Mouse (Mus musculus) liver, embryonic 14.5 days (tissue): ENCODE results near the gene Slc38a5. TPM values are rescaled to one million over a fixed set of nuclear protein-coding genes. Genes with fewer than 3 reads are reported as not detected.

ENCODE experiments used
- ATAC-seq: fragments of 200-750 bp; cut with Nextera tagmentation; 2 replicates; pipeline ENCODE4 v1.8.0; 2017; ENCODE audit warnings: moderate number of reproducible peaks, mild to moderate bottlenecking, moderate library complexity; ENCODE audit not compliant: insufficient read depth
- DNase-seq, 3 experiments: peaks; one replicate each; pipeline ENCODE4 v3.0.0-alpha.2; 2012 to 2013; ENCODE audit warnings: low read depth in 3 of 3, low spot score in 3 of 3
- H3K27ac ChIP-seq: fragments of 300-500 bp; sonication (generic); 2 replicates; pipeline ENCODE4 v1.5.1; 2014; ENCODE audit warnings: moderate library complexity, mild to moderate bottlenecking, control low read depth, inconsistent platforms
- H3K27me3 ChIP-seq: fragments of 300-500 bp; sonication (generic); 2 replicates; pipeline ENCODE4 v1.6.1; 2014; ENCODE audit warnings: mild to moderate bottlenecking, low read length, moderate library complexity; ENCODE audit not compliant: control insufficient read depth, insufficient read depth
- H3K36me3 ChIP-seq: fragments of 300-500 bp; sonication (generic); replicated peaks from 2 replicates; pipeline ENCODE4 v1.6.1; 2014; ENCODE audit warnings: low read depth; ENCODE audit not compliant: control insufficient read depth, insufficient read depth
- H3K4me1 ChIP-seq, 2 experiments: fragments of 200-500 bp in 1 of 2; fragments of 300-500 bp in 1 of 2; sonication (generic) in 1 of 2; replicated peaks; 2 replicates each; pipeline ENCODE4 v1.6.1; 2012 to 2014; ENCODE audit warnings: antibody characterized with exemption in 1 of 2, inconsistent platforms in 1 of 2, low read length in 1 of 2; ENCODE audit not compliant: control insufficient read depth in 2 of 2, insufficient read depth in 2 of 2
- H3K4me2 ChIP-seq: fragments of 300-500 bp; sonication (generic); 2 replicates; pipeline ENCODE4 v1.6.1; 2014; ENCODE audit warnings: low read depth, mild to moderate bottlenecking, control low read depth, moderate library complexity
- H3K4me3 ChIP-seq, 2 experiments: fragments of 200-500 bp in 1 of 2; fragments of 300-500 bp in 1 of 2; sonication (generic) in 1 of 2; 2 replicates each; pipeline ENCODE4 v1.5.1; 2012 to 2014; ENCODE audit warnings: low read depth in 2 of 2, low read length in 2 of 2, mild to moderate bottlenecking in 2 of 2, control low read depth in 1 of 2, inconsistent platforms in 1 of 2, moderate library complexity in 1 of 2; ENCODE audit not compliant: insufficient read depth in 1 of 2
- H3K9ac ChIP-seq: fragments of 300-500 bp; sonication (generic); replicated peaks from 2 replicates; pipeline ENCODE4 v1.6.1; 2014; ENCODE audit warnings: mild to moderate bottlenecking, control low read depth, moderate library complexity
- H3K9me3 ChIP-seq: fragments of 300-500 bp; sonication (generic); 2 replicates; pipeline ENCODE4 v1.6.1; 2016; ENCODE audit warnings: low read length, mixed read lengths; ENCODE audit not compliant: control insufficient read depth
- CTCF ChIP-seq: IDR thresholded peaks from 2 replicates; pipeline ENCODE4 v1.5.1; 2016; ENCODE audit warnings: antibody characterized with exemption, low read depth, control low read depth
- EP300 ChIP-seq: IDR thresholded peaks from 2 replicates; pipeline ENCODE4 v1.6.1; 2016; ENCODE audit warnings: antibody characterized with exemption, low read depth
- WGBS: fragments of 180-500 bp; shearing (Covaris S2); extraction: QIAGEN DNeasy Blood & Tissue Kit; methylation state at CpG from one replicate; pipeline ENCODE4 v1.1.7; 2014; ENCODE audit not compliant: insufficient replicate concordance; 5-methylcytosine and 5-hydroxymethylcytosine counted together
- polyA plus RNA-seq, 2 experiments: library from polyadenylated mRNA; depleted of rRNA in 1 of 2; stranded (reverse) in 1 of 2; unstranded in 1 of 2; fragments of >200 nt; fragmentation: Nextera tagmentation in 1 of 2; extraction: Ambion mirVana in 1 of 2; gene quantifications; 2 replicates each; pipeline versions ENCODE4 v1.2.1 to v1.2.3; 2012 to 2014

Gene Slc38a5
- 45.7 and 54.8 TPM in 2 replicates for polyA plus RNA-seq (2012; rRNA removed)
- 73.4 and 84.8 TPM in 2 replicates for polyA plus RNA-seq (2014; fragmentation: Nextera tagmentation; extraction: Ambion mirVana)

DNA sequence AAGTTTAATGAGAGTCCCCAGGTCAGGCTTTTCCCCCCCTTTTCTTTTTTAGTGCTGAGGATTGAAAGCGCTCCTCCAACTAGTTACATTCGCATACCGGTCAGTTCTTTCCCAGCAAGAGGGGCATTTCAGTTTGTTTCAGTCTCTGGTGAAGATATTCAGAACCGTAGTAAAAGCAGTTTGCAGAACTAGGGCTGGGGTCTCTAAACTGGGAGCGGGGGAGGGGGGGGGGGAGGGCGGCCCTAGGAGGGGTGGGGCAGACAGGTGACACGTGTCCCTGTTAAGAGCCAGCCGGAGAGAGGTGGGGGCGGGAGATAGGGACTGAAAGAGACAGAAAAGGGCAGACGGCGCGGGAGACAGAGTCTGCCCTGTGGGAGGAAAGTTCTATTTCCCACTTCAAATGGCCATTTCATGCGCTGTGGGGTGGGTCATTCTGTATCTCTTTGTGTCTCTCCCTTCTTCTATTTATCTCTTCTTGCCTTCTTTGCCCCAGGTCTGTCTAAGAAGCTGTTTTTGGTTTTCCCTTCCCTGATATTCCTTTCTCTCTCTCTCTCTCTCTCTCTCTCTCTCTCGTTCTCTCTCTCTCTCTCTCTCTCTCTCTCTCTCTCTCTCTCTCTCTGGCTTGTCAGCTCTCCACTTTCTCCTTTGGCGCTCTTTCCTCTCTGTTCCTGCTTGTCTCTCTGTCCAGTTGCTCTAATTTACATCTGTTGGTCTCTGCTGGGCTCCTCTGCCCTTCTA is at the start of gene Slc38a5:
Slc38a5 (plus strand) TSS at position 51 of the 738 bp plus-strand sequence.
- Histone ChIP-seq H3K4me3 (peak within 1 kb of the TSS; percentile 67 to 89), H3K36me3 (no peaks in the 10 kb centered on the region), H3K9me3 (no peaks in the 10 kb centered on the region), H3K27ac (peak within 1 kb of the TSS; percentile 62), H3K9ac (peak within 1 kb of the TSS; percentile 67), H3K4me2 (peak within 1 kb of the TSS; percentile 77), H3K4me1 (peaks cover 2 to 12% of the 10 kb centered on the region in 2 experiments; a peak in 3 of 4 replicates), H3K27me3 (no peaks in the 10 kb centered on the region)
- no peak for TF ChIP-seq CTCF
- no peak for TF ChIP-seq EP300
- DNase-seq: peak in 1 of 3 experiments; percentile 35
- peak; percentile 69 for ATAC-seq
- 11% methylated on average over 14 of the region's 15 CpGs for WGBS

GRCm38 (mm10) chrX:8222296-8222677 is 48.6 kb upstream of the Slc38a5 start:
- H3K9me3 ChIP-seq: no peaks in the 10 kb centered on the region
- H3K9ac ChIP-seq: no peak overlapping the region
- H3K27me3 ChIP-seq: no peaks in the 10 kb centered on the region
- H3K4me3 ChIP-seq: no peak overlapping the region
- H3K27ac ChIP-seq: no peak overlapping the region
- 36% methylated on average over 3 of the region's 3 CpGs for WGBS
- no peaks in the 10 kb centered on the region for H3K36me3 ChIP-seq
- ATAC-seq (no peak), DNase-seq (no peak)
- no peak overlapping the region for H3K4me2 ChIP-seq
- TF ChIP-seq CTCF: no peak
- no peak for TF ChIP-seq EP300
- H3K4me1 ChIP-seq: peaks cover 0 to 4% of the 10 kb centered on the region in 2 experiments; a peak in 2 of 4 replicates

- no peak for TF ChIP-seq CTCF
- no peak for DNase-seq
Measured at GRCm38 (mm10) chrX:8222678-8223421, 48.1 kb upstream of the Slc38a5 start.

GRCm38 (mm10) chrX:8223473-8223872 is 47.5 kb upstream of the Slc38a5 start:
- H3K4me1 ChIP-seq: peaks cover 0 to 4% of the 10 kb centered on the region in 2 experiments; a peak in 2 of 4 replicates
- H3K4me2 ChIP-seq: no peak overlapping the region
- DNase-seq: no peak
- H3K27ac ChIP-seq: no peak overlapping the region
- TF ChIP-seq CTCF: no peak
- TF ChIP-seq EP300: no peak
- no peaks in the 10 kb centered on the region for H3K27me3 ChIP-seq
- ATAC-seq: no peak
- no peak overlapping the region for H3K9ac ChIP-seq
- H3K9me3 ChIP-seq: no peaks in the 10 kb centered on the region
- no peak overlapping the region for H3K4me3 ChIP-seq
- 39% methylated on average over 7 of the region's 7 CpGs for WGBS
- no peaks in the 10 kb centered on the region for H3K36me3 ChIP-seq

More at GRCm38 (mm10) chrX:8222678-8223421, 48.1 kb upstream of the Slc38a5 start:
- no peak for ATAC-seq
- Histone ChIP-seq H3K27ac (no peak overlapping the region), H3K4me2 (no peak overlapping the region), H3K36me3 (no peaks in the 10 kb centered on the region), H3K4me1 (peaks cover 0 to 4% of the 10 kb centered on the region in 2 experiments; a peak in 2 of 4 replicates), H3K27me3 (no peaks in the 10 kb centered on the region), H3K4me3 (no peak overlapping the region), H3K9ac (no peak overlapping the region), H3K9me3 (no peaks in the 10 kb centered on the region)
- 46% methylated on average over 7 of the region's 7 CpGs for WGBS

GRCm38 (mm10) chrX:8230272-8230671 is 40.7 kb upstream of the Slc38a5 start:
- no peak for TF ChIP-seq EP300
- TF ChIP-seq CTCF: no peak
- H3K4me1 ChIP-seq: peaks cover 4% of the 10 kb centered on the region in 2 experiments; a peak in 3 of 4 replicates
- no peaks in the 10 kb centered on the region for H3K9me3 ChIP-seq
- no peak overlapping the region for H3K4me3 ChIP-seq
- H3K9ac ChIP-seq: no peak overlapping the region
- no peaks in the 10 kb centered on the region for H3K36me3 ChIP-seq
- DNase-seq: no peak
- H3K4me2 ChIP-seq: no peak overlapping the region
- ATAC-seq: no peak
- H3K27me3 ChIP-seq: no peaks in the 10 kb centered on the region
- H3K27ac ChIP-seq: no peak overlapping the region
- WGBS: 72% methylated on average over 4 of the region's 4 CpGs
